Mouse (Mus musculus) C2C12 (cell line): ENCODE results near the gene Hoxa4.

Experiments
- CEBPB ChIP-seq: IDR thresholded peaks from one replicate; pipeline ENCODE4 v1.6.1; 2011; ENCODE audit warnings: low read depth, mild to moderate bottlenecking, control low read depth, moderate library complexity
- CTCF ChIP-seq: IDR thresholded peaks from one replicate; pipeline ENCODE4 v1.5.1; 2011; ENCODE audit not compliant: control insufficient read depth, insufficient read depth, insufficient read length
- FOSL1 ChIP-seq: IDR thresholded peaks from one replicate; pipeline ENCODE4 v1.8.0; 2011; ENCODE audit warnings: mild to moderate bottlenecking, low read length; ENCODE audit not compliant: poor library complexity, insufficient read depth, severe bottlenecking
- MAX ChIP-seq: IDR thresholded peaks from one replicate; pipeline ENCODE4 v1.6.1; 2011; ENCODE audit warnings: mild to moderate bottlenecking, control low read depth
- MYOD1 ChIP-seq: IDR thresholded peaks from one replicate; pipeline ENCODE4 v1.6.1; 2011; ENCODE audit warnings: low read depth; ENCODE audit not compliant: control insufficient read depth, insufficient read length
- MYOG ChIP-seq: IDR thresholded peaks from one replicate; pipeline ENCODE4 v1.6.1; 2011; ENCODE audit not compliant: control insufficient read depth, insufficient read length; ENCODE audit errors: extremely low read depth
- USF1 ChIP-seq: IDR thresholded peaks from one replicate; pipeline ENCODE4 v1.6.1; 2011; ENCODE audit warnings: low read depth, mild to moderate bottlenecking, control low read depth, moderate library complexity

- TF ChIP-seq CTCF (no peak), MYOD1 (no peak), MYOG (no peak), MAX (no peak), USF1 (no peak), FOSL1 (no peak), CEBPB (no peak)
Observed at GRCm38 (mm10) chr6:52194690-52195089, 3.1 kb upstream of the Hoxa4 start.
